Mouse (Mus musculus): ENCODE results near the gene Cntn2. TPM values are rescaled to one million over a fixed set of nuclear protein-coding genes. Genes with fewer than 3 reads are reported as not detected.

Gene Cntn2
- polyA plus RNA-seq, 1 experiment from 2014 or later: 0.09 TPM

DNA sequence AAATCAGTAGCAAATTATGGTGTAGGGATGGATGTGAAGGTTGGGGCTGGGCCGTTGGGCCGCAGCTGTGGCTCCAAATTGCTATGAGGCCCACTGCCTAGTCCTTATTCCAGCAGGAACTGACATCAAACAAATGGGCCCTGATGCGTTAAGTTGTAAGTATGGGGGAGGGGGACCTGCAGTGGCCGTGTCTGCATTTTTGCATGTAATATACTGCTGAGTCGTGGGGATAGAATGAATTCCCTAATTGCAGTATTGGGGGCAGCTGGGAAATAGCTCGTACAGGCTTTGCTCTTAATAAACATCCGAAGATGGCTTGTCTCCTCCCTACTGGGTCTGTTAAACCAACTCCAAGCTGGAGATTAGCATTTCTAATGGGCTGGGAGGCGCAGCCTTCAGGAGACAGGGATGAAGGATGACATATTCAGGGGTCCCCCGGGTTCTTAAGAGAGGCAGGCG is 19.3 kb upstream of the Cntn2 start:
- H3K27me3 ChIP-seq (ENCODE audit: control insufficient read depth, insufficient read depth, low read length): peaks cover 9% of the 10 kb centered on the region

DNA sequence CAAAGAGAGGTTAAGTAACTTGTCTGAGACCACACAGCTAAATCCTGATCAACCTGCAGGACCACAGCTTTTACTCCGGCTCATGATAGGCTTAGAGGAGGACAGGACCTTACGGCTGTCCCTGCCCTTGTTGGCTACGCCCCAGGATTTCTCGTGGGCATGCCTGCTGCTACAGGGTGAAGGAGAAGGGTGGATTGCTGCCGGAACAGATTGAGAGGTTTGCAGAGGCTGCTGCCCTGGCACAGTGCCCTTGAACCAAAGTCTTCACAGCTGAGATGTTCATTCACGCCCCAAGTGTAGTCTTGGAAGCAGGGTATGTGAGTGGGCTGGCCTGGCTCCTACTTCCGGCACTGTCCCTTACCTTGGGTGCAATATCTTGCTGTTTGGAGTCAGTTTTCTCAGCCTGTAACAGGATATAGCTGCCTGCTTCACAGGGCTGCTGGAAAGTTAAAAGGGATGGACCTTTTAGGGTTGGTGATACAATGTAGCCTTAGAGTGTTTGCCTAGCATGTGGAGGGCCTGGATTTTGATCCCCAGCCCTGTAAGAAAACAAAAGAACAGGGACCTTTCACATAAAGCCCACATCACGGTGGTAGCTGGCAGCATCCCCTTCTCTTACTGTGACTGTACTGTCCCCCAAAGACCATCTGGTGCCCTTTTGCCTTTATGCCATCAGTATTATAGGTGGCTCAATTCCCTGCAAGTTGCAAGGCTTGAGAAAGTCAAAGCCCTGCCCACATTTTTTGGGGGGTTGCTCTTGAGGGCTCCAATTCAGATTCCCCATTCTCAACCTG is 18.0 kb upstream of the Cntn2 start:
- WGBS: 45% methylated on average over 8 of the region's 8 CpGs

More for the DNA sequence above, 19.3 kb upstream of the Cntn2 start:
- H3K27ac ChIP-seq (ENCODE audit: low read length): no peak overlapping the region
- no peaks in the 10 kb centered on the region for H3K36me3 ChIP-seq (ENCODE audit: control insufficient read depth, insufficient read depth)
- peaks cover 17% of the 10 kb centered on the region for H3K4me1 ChIP-seq (ENCODE audit: control insufficient read depth, insufficient read depth, low read length)
- 56% methylated on average over 10 of the region's 10 CpGs for WGBS
- H3K4me2 ChIP-seq (ENCODE audit: low read depth, low read length): no peak overlapping the region
- no peak overlapping the region for H3K4me3 ChIP-seq (ENCODE audit: low read length)
- no peaks in the 10 kb centered on the region for H3K9me3 ChIP-seq (replicated peaks; ENCODE audit: control insufficient read depth, low read length)
- no peak overlapping the region for H3K9ac ChIP-seq (ENCODE audit: low read length)
- ATAC-seq (replicated peaks; ENCODE audit: extremely low read depth, insufficient read depth, low FRiP score): no peak

DNA sequence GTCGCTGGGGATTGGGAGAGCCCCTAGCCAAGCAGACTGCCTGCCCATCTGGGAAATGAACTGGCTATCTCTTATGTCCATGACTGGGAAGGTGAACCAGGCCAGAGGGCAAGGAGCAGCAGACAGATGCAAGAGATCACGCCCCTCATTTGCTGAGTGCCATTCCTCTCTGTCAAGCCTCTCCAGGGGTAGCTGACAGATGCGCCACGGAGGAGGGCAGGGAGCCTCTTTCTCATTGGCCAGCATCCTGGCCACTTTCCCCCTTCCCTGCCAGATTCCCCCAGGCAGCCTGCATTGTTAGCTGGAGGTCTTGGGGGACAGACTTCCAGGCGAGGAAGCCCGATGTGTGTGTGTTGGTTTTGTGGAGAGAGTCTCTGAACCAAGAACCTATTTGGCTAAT is 16.0 kb upstream of the Cntn2 start:
- ATAC-seq (replicated peaks; ENCODE audit: extremely low read depth, insufficient read depth, low FRiP score): no peak
- Histone ChIP-seq H3K27me3 (ENCODE audit: control insufficient read depth, insufficient read depth, low read length) (peaks cover 9% of the 10 kb centered on the region), H3K9me3 (replicated peaks; ENCODE audit: control insufficient read depth, low read length) (no peaks in the 10 kb centered on the region), H3K27ac (ENCODE audit: low read length) (no peak overlapping the region), H3K36me3 (ENCODE audit: control insufficient read depth, insufficient read depth) (no peaks in the 10 kb centered on the region), H3K9ac (ENCODE audit: low read length) (no peak overlapping the region), H3K4me3 (ENCODE audit: low read length) (no peak overlapping the region), H3K4me1 (ENCODE audit: control insufficient read depth, insufficient read depth, low read length) (peaks cover 14% of the 10 kb centered on the region), H3K4me2 (ENCODE audit: low read depth, low read length) (no peak overlapping the region)
- WGBS: 32% methylated on average over 6 of the region's 6 CpGs

More for the DNA sequence above, 18.0 kb upstream of the Cntn2 start:
- ATAC-seq (replicated peaks; ENCODE audit: extremely low read depth, insufficient read depth, low FRiP score): no peak
- H3K4me3 ChIP-seq (ENCODE audit: low read length): no peak overlapping the region
- H3K9ac ChIP-seq (ENCODE audit: low read length): no peak overlapping the region
- no peak overlapping the region for H3K27ac ChIP-seq (ENCODE audit: low read length)
- H3K9me3 ChIP-seq (replicated peaks; ENCODE audit: control insufficient read depth, low read length): no peaks in the 10 kb centered on the region
- H3K4me1 ChIP-seq (ENCODE audit: control insufficient read depth, insufficient read depth, low read length): peaks cover 19% of the 10 kb centered on the region
- H3K36me3 ChIP-seq (ENCODE audit: control insufficient read depth, insufficient read depth): no peaks in the 10 kb centered on the region
- no peak overlapping the region for H3K4me2 ChIP-seq (ENCODE audit: low read depth, low read length)
- H3K27me3 ChIP-seq (ENCODE audit: control insufficient read depth, insufficient read depth, low read length): peaks cover 9% of the 10 kb centered on the region

DNA sequence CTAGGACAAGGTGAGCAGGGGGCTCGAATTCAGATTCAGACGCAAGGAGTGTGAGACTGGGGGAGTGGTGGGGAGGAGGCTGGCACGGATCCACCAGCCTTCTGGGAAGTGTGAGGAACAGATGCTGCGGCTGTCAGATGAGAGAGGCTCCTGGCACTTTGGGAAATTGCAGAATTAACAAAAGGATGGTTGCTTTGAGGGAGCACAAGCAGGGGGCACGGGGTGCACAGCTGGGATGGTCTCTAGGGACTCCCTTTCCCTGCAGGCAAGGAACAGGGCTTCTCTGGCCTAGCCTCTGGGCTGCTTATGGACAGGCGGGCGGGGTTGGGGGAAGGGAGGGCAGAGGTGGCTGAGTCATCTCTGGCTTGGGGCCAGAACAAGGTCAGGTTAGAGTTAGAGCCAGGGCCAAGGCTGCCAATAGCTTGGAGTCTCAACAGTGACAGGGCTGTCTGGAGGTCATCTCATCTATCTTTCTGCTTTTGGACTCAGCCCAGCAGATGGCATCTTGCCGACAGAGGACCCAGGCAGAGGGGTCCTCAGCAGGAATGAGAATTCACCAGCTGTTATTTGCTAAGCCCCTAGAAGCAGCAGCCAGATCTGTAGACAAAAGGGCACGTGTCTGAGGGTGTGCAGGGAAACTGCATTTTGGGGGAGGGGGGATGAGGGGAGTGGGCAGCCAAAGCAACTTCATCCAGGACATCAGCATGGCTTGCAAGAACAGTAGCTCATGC is 15.0 kb upstream of the Cntn2 start:
- Histone ChIP-seq H3K27ac (ENCODE audit: low read length) (no peak overlapping the region), H3K4me3 (ENCODE audit: low read length) (no peak overlapping the region), H3K27me3 (ENCODE audit: control insufficient read depth, insufficient read depth, low read length) (peaks cover 9% of the 10 kb centered on the region), H3K4me2 (ENCODE audit: low read depth, low read length) (0 out of 2 replicates have a peak overlapping the region, but pooled peaks have one; percentile 10), H3K36me3 (ENCODE audit: control insufficient read depth, insufficient read depth) (no peaks in the 10 kb centered on the region), H3K9me3 (replicated peaks; ENCODE audit: control insufficient read depth, low read length) (no peaks in the 10 kb centered on the region), H3K9ac (ENCODE audit: low read length) (no peak overlapping the region), H3K4me1 (ENCODE audit: control insufficient read depth, insufficient read depth, low read length) (peaks cover 14% of the 10 kb centered on the region)
- 15% methylated on average over 9 of the region's 9 CpGs for WGBS
- peak; percentile 79 for ATAC-seq (replicated peaks; ENCODE audit: extremely low read depth, insufficient read depth, low FRiP score)

DNA sequence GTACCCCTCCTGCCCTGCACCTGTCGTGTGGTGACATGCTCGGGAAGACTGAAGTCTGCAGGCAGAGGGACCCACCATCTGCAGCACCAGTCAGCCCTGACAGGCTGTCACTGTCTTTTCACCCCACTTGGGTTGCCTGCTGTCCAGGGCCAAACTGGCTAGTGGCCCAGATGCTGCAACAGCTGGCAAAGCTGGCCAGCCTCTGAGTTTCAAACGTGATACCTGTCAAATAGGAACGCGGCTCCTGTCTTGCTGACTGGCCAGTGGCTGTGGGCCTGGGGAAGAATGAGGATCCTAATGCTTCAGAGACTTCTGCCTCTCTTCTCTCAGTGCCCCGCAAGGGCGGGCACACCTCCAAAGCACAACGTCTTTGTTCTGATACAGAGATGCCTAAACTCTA is 733 bp upstream of the Cntn2 start:
- Histone ChIP-seq H3K9ac (ENCODE audit: low read length) (no peak overlapping the region), H3K27me3 (ENCODE audit: control insufficient read depth, insufficient read depth, low read length) (peaks cover 69% of the 10 kb centered on the region), H3K4me3 (ENCODE audit: low read length) (no peak overlapping the region), H3K36me3 (ENCODE audit: control insufficient read depth, insufficient read depth) (no peaks in the 10 kb centered on the region), H3K4me1 (ENCODE audit: control insufficient read depth, insufficient read depth, low read length) (no peaks in the 10 kb centered on the region), H3K9me3 (replicated peaks; ENCODE audit: control insufficient read depth, low read length) (no peaks in the 10 kb centered on the region), H3K27ac (ENCODE audit: low read length) (no peak overlapping the region), H3K4me2 (ENCODE audit: low read depth, low read length) (no peak overlapping the region)
- ATAC-seq (replicated peaks; ENCODE audit: extremely low read depth, insufficient read depth, low FRiP score): no peak
- WGBS: 66% methylated on average over 8 of the region's 8 CpGs

DNA sequence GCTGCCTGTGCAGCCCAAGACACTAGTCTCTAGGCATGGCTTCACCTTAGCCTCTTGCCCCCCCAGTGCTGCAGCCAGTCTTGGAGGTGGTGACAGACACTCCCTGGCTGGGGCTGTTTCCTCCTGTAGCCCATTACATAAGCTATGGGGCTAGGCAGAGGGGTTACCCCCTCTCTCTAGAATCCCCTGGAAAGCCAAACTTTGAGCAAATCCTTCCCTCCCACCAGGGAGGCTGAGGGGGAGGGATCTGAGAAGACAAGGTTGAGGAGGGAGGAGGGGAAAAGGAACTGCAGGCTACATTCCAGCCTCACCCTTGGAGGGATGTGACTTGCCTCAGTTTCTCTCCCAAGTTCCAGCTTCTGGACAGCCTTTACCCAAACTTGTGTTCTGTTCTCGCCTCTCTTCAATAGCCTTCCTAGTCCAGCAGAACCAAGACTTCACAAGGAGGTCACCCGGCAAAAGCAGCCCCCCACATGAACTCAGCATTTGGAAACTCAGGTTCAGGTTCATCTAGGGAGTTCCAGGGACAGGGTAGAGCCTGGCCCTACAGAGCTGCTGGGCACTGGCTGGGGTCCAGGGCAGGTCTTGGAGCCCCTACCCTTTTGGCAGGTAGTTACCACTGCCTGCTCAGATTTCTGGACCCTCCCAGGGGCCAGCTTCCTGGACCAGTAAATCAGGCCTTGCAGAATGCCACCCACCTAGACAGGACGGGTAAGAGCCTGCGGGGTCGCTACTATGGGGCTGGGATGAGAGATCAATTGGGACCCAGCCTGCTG is 1.0 kb downstream of the Cntn2 start:
- H3K4me1 ChIP-seq (ENCODE audit: control insufficient read depth, insufficient read depth, low read length): no peaks in the 10 kb centered on the region
- H3K4me2 ChIP-seq (ENCODE audit: low read depth, low read length): no peak overlapping the region
- H3K9ac ChIP-seq (ENCODE audit: low read length): no peak overlapping the region
- no peak for ATAC-seq (replicated peaks; ENCODE audit: extremely low read depth, insufficient read depth, low FRiP score)
- WGBS: 16% methylated on average over 5 of the region's 5 CpGs
- H3K27ac ChIP-seq (ENCODE audit: low read length): no peak overlapping the region
- H3K9me3 ChIP-seq (replicated peaks; ENCODE audit: control insufficient read depth, low read length): no peaks in the 10 kb centered on the region
- H3K36me3 ChIP-seq (ENCODE audit: control insufficient read depth, insufficient read depth): no peaks in the 10 kb centered on the region
- H3K27me3 ChIP-seq (ENCODE audit: control insufficient read depth, insufficient read depth, low read length): peaks cover 72% of the 10 kb centered on the region
- no peak overlapping the region for H3K4me3 ChIP-seq (ENCODE audit: low read length)

DNA sequence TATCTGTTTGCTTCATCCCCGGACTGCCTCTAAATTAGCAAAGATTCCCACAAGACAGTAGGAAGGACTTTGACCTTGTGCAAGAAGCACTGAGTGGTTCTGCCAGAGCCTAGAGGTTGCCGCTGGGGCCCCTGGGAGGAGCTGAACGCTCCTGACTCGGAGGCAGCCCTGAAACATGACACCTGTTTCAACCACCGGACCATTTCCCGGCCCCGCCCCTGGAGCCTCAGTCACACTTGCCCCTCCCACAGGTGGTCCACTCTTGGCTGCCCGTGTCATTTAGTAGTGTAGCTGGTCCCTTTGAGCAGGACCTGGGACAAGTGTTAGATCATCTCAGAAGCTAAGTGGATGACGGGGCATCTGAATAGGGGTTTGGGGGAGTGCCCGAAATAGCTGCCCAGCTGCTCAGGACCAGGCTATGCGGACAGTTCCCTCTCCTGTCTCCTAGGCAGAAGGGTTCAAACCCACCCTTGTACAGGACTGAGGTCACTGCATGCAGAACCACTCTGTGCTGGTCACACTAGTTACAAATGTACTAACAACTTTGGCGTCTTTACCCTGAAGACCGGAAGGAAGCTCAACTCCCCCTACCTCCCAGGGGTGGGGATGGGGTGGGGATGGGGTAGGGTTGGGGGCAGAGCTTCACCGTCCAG is 1.8 kb downstream of the Cntn2 start:
- H3K4me1 ChIP-seq (ENCODE audit: control insufficient read depth, insufficient read depth, low read length): no peaks in the 10 kb centered on the region
- peaks cover 72% of the 10 kb centered on the region for H3K27me3 ChIP-seq (ENCODE audit: control insufficient read depth, insufficient read depth, low read length)
- ATAC-seq (replicated peaks; ENCODE audit: extremely low read depth, insufficient read depth, low FRiP score): peak; percentile 28; the same call in 1 of the 2 replicates
- no peak overlapping the region for H3K9ac ChIP-seq (ENCODE audit: low read length)
- H3K9me3 ChIP-seq (replicated peaks; ENCODE audit: control insufficient read depth, low read length): no peaks in the 10 kb centered on the region
- WGBS: 4% methylated on average over 14 of the region's 14 CpGs
- no peaks in the 10 kb centered on the region for H3K36me3 ChIP-seq (ENCODE audit: control insufficient read depth, insufficient read depth)
- H3K27ac ChIP-seq (ENCODE audit: low read length): no peak overlapping the region
- H3K4me2 ChIP-seq (ENCODE audit: low read depth, low read length): no peak overlapping the region
- H3K4me3 ChIP-seq (ENCODE audit: low read length): no peak overlapping the region

DNA sequence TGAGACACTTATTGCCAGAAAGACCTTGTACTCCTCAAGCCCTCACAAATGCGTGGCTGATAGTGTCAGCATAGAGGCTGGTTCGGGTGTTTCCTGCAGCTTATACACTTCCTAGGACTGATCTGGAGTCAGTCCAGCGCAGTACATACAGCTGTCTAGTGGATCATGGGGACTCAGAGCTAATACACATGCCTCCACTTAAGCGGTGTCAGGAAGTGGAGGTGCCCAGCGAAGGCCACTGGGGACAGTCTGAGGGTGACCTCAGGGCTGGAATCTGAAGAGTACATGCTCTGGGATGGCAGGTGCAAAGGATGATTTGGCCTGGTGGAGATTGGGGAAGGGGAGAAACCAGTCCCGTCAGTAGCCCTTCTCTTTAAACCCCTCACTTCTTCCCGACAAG is 2.4 kb downstream of the Cntn2 start:
- H3K4me1 ChIP-seq (ENCODE audit: control insufficient read depth, insufficient read depth, low read length): no peaks in the 10 kb centered on the region
- H3K4me2 ChIP-seq (ENCODE audit: low read depth, low read length): no peak overlapping the region
- H3K9ac ChIP-seq (ENCODE audit: low read length): no peak overlapping the region
- no peak for ATAC-seq (replicated peaks; ENCODE audit: extremely low read depth, insufficient read depth, low FRiP score)
- no peaks in the 10 kb centered on the region for H3K36me3 ChIP-seq (ENCODE audit: control insufficient read depth, insufficient read depth)
- no peak overlapping the region for H3K27ac ChIP-seq (ENCODE audit: low read length)
- WGBS: 37% methylated on average over 7 of the region's 7 CpGs
- H3K4me3 ChIP-seq (ENCODE audit: low read length): no peak overlapping the region
- H3K27me3 ChIP-seq (ENCODE audit: control insufficient read depth, insufficient read depth, low read length): peaks cover 76% of the 10 kb centered on the region
- H3K9me3 ChIP-seq (replicated peaks; ENCODE audit: control insufficient read depth, low read length): no peaks in the 10 kb centered on the region

All from heart, embryonic 16.5 days (tissue).